Mouse (Mus musculus): ENCODE results near the gene Susd2. TPM values are rescaled to one million over a fixed set of nuclear protein-coding genes. Genes with fewer than 3 reads are reported as not detected.

Gene Susd2
- polyA plus RNA-seq, 1 experiment from 2014 or later, result 0.99 TPM

DNA sequence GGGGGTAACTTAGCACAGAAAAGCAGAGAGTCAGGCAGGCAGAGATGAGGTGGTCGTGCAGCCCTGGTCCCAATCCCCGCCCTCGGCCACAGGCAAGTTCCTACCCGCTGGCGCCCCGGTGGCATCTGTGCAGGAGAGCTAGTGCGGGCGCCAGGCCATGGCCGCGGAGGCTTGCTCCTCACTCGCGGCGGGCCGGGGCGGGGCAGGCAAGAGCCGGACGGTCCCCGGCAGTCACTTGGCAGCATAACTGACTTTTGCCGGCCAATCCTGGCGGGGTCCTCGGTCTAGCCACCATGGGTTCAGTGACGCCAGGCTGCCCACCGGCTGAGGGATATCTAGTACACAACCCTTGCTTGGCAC, 24.1 kb upstream of the Susd2 start:
- H3K27ac ChIP-seq, result peak overlapping the region; percentile 77
- DNase-seq (ENCODE audit: extremely low spot score, low spot score), result peak; percentile 29
- under 1% methylated on average over 23 of the region's 23 CpGs for WGBS
- peak overlapping the region; percentile 72 for H3K4me3 ChIP-seq
- no peaks in the 10 kb centered on the region for H3K9me3 ChIP-seq
- H3K27me3 ChIP-seq (ENCODE audit: poor library complexity, severe bottlenecking), result peaks cover 46% of the 10 kb centered on the region
- peaks cover 28% of the 10 kb centered on the region for H3K4me1 ChIP-seq
- H3K36me3 ChIP-seq (replicated peaks), result peaks cover 59% of the 10 kb centered on the region

DNA sequence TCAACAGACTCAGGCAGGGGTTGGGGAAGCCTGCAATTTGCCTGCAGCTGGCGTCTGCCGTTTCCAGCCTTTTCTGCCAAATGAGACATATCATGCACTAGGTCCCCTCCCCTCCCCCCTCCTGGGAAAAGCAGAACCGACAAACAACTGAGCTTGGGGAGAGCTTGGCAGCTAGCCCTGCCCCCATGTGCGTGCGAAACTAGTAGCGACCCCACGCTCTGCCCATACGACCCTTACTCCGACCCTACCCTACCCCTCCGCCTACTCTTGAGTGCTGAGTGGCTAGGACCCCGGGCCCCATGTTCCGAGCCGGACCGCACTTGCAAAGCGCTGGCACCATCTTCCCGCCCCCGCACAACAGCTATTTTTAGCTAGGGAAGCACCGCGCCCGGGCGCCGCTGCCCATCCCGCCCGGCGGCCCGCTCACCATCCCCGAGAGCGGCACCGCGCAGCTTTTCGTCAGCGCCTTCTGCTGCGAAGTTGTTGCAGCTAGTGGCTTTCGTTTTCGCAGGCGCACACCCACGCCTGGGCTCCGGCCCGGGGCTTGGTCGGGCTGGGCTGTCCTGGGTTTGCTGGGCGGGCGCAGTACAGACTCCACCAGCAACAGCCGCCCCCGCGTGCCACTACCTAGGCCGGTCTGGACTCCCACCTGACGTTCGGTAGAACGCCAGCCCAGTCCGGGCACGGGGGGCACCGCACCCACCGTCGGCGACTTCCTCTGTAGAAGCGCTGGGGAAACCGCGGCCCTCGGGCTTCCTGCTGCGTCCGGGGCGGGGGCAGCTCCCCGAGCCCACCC, 23.5 kb upstream of the Susd2 start:
- H3K36me3 ChIP-seq (replicated peaks), result peaks cover 59% of the 10 kb centered on the region
- no peaks in the 10 kb centered on the region for H3K9me3 ChIP-seq
- H3K27ac ChIP-seq, result peak overlapping the region; percentile 77
- under 1% methylated on average over 63 of the region's 63 CpGs for WGBS
- H3K4me3 ChIP-seq, result peak overlapping the region; percentile 72
- peaks cover 46% of the 10 kb centered on the region for H3K27me3 ChIP-seq (ENCODE audit: poor library complexity, severe bottlenecking)
- peak; percentile 46 for DNase-seq (ENCODE audit: extremely low spot score, low spot score)
- H3K4me1 ChIP-seq, result peaks cover 28% of the 10 kb centered on the region

DNA sequence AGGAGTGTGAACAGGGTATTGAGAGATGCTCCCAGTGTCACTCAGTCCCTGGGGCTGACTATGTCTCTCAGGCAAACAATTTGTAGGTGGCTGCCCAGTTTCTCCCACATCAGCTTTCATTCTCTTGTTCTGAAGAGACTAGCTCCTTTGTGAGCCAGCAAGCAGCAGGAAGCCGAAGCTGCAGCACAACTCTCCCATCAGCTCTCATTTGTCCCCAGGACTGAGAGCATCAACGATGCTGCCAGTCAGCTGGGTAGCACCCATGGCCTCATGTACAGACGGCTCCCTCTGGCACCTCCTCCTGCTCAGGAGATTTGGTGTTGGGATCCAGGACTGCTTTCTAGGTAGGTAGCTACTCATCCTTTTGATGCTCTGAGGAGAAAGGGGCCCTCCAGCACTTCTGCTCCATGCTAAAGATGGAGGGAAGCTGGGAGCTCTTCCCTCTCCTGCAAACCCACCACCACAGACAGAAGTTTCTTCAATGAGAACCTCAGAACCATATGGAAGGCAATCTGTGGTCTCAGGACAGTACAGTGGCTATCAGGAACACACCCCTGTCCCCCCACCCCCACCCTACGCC, 22.7 kb upstream of the Susd2 start:
- peak overlapping the region; percentile 77; the same call in 1 of the 2 replicates for H3K27ac ChIP-seq
- H3K4me1 ChIP-seq, result peaks cover 28% of the 10 kb centered on the region
- peaks cover 60% of the 10 kb centered on the region for H3K36me3 ChIP-seq (replicated peaks)
- WGBS, result 36% methylated on average over 4 of the region's 4 CpGs
- peaks cover 46% of the 10 kb centered on the region for H3K27me3 ChIP-seq (ENCODE audit: poor library complexity, severe bottlenecking)
- no peaks in the 10 kb centered on the region for H3K9me3 ChIP-seq
- no peak for DNase-seq (ENCODE audit: extremely low spot score, low spot score)
- peak overlapping the region; percentile 72 for H3K4me3 ChIP-seq

DNA sequence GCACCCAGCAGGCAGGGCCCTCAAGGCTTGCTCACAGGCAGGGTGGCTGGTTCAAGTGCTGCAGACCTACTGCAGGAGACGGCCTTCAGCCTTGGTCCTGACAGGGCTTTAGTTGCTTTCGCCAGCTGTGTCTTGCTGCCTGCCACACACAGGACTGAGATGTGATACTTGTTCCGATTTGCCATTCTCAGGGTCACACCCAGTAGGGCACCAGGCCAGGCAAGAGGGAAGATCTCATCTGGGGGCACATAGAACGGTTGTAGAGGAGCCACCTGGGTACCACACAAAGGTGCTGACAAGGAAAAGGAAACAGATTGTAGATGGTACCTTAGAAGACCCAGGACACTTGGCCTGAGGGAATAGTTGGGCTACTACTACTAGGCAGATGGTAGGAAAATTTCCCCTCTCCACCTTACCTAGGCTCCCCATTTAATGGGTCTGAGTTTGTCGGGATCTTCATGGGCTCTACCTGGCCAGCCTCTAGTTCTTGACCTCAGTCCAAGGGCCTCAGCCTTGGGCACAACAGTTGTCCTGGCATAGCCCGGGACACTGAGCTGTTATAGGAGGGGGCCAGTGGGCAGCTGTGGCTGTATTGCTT, 21.0 kb upstream of the Susd2 start:
- Histone ChIP-seq H3K27me3 (ENCODE audit: poor library complexity, severe bottlenecking) (peaks cover 39% of the 10 kb centered on the region), H3K27ac (no peak overlapping the region), H3K9me3 (no peaks in the 10 kb centered on the region), H3K36me3 (replicated peaks) (peaks cover 60% of the 10 kb centered on the region), H3K4me1 (peaks cover 28% of the 10 kb centered on the region), H3K4me3 (no peak overlapping the region)
- 91% methylated on average over 6 of the region's 6 CpGs for WGBS
- DNase-seq (ENCODE audit: extremely low spot score, low spot score), result no peak

DNA sequence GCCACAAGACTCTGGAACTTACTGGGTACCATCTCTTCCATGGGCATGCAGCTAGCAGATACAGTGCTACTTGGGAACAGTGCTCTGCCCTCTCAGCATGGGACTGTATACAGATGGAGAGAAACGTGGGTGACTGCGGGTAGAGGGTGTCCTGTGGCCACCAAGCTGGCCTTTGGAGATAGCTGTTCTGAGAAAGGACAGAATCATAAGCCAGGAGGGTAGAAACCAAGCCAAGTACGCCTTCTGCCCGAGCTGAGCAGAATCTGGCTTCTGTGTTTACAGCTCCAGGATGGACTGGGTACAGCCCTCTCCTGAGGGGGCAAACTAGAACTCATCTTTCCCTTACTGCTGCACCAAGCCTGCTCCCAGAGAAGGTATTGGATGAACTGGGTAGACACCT, 18.8 kb upstream of the Susd2 start:
- 89% methylated on average over 4 of the region's 4 CpGs for WGBS

DNA sequence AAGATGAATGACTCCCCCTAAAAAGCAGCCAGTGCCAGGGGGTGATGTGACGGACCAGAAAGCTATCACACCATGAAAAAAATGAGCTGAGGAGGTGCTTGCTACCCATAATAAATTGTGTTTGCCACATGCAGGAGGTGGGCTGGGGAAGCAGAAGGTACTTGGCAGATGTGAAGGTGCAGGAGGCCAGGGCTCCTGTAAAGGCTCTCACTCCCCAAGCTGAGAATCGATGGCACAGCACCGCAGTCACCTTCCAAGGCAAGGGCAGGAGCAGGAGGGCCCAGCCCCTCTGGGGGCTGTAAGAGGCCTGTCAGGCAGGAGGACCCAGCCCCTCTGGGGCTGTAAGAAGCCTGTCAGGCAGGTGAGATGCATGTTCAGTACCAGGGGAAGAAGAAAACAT, 18.1 kb upstream of the Susd2 start:
- 91% methylated on average over 3 of the region's 3 CpGs for WGBS
- no peak for DNase-seq (ENCODE audit: extremely low spot score, low spot score)
- Histone ChIP-seq H3K27ac (no peak overlapping the region), H3K4me1 (peaks cover 11% of the 10 kb centered on the region), H3K27me3 (ENCODE audit: poor library complexity, severe bottlenecking) (peaks cover 10% of the 10 kb centered on the region), H3K9me3 (no peaks in the 10 kb centered on the region), H3K4me3 (no peak overlapping the region), H3K36me3 (replicated peaks) (peaks cover 82% of the 10 kb centered on the region)

More for the DNA sequence above, 18.8 kb upstream of the Susd2 start:
- Histone ChIP-seq H3K27ac (no peak overlapping the region), H3K4me3 (no peak overlapping the region), H3K9me3 (no peaks in the 10 kb centered on the region), H3K36me3 (replicated peaks) (peaks cover 75% of the 10 kb centered on the region), H3K27me3 (ENCODE audit: poor library complexity, severe bottlenecking) (peaks cover 17% of the 10 kb centered on the region), H3K4me1 (peaks cover 18% of the 10 kb centered on the region)
- no peak for DNase-seq (ENCODE audit: extremely low spot score, low spot score)

DNA sequence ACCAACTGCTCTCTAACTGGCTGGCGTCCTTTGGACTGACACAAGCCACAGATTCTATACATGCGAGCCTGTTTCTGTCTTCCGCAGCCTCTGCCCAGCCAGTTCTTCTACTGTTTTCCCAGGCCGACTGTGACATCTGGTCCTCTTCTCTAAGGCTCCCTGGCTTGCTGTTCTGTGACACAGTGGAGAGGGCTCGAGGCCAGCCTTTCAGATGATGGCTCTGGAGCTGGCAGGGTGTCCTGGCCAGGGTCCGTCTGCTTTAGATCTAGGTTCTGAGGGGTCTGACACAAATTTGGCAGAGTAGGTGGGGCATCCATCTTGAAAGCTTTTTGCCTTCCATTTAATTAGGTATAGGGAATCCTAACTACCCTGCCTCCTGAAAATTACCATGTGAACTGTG, 17.6 kb upstream of the Susd2 start:
- H3K4me3 ChIP-seq, result no peak overlapping the region
- peaks cover 6% of the 10 kb centered on the region for H3K27me3 ChIP-seq (ENCODE audit: poor library complexity, severe bottlenecking)
- peaks cover 6% of the 10 kb centered on the region for H3K4me1 ChIP-seq
- no peak overlapping the region for H3K27ac ChIP-seq
- WGBS, result 90% methylated on average over 6 of the region's 6 CpGs
- peaks cover 87% of the 10 kb centered on the region for H3K36me3 ChIP-seq (replicated peaks)
- H3K9me3 ChIP-seq, result no peaks in the 10 kb centered on the region
- no peak for DNase-seq (ENCODE audit: extremely low spot score, low spot score)

DNA sequence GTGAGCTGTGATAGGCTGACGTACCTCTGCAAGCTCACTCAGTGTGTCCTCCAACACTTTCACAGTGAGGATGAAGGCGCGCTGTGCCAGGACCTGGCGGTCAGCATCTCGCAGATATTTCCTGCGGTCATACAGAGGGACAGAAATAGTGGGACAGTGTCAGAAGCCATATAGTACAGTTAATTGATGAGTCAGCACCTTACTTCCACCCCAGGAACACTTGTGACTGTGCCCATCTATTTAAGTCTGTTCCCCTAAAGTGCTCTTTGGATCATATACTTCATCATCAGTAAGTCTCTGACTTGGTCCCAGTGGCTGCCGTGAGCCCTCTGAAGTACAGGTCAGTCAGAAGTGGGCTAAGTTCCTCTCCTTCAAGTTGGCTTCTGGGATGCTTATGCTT, 14.0 kb upstream of the Susd2 start:
- H3K4me1 ChIP-seq, result no peaks in the 10 kb centered on the region
- 97% methylated on average over 7 of the region's 7 CpGs for WGBS
- no peak overlapping the region for H3K27ac ChIP-seq
- no peaks in the 10 kb centered on the region for H3K9me3 ChIP-seq
- H3K4me3 ChIP-seq, result no peak overlapping the region
- H3K27me3 ChIP-seq (ENCODE audit: poor library complexity, severe bottlenecking), result no peaks in the 10 kb centered on the region
- peaks cover 99% of the 10 kb centered on the region for H3K36me3 ChIP-seq (replicated peaks)
- no peak for DNase-seq (ENCODE audit: extremely low spot score, low spot score)

DNA sequence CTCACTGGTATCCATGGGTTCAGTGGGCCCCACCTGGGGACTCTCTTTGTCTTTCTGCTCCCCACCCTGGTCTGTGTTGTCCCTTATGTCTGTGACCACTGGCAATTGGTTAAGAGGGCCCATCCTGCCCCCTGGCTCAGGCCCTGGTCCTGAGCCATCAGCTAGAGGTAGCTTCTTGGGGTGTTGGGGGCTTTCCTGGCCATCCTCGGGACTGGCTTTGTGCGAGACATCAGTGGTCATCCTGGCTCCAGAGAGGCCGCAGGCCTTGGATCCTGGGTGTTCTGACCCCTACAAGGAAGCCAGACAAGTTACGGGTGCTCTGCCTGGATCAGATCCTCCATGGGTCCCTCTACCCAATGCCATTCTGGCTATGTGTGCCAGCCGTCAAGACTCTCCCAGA, 13.4 kb upstream of the Susd2 start:
- Histone ChIP-seq H3K9me3 (no peaks in the 10 kb centered on the region), H3K4me3 (no peak overlapping the region), H3K27me3 (ENCODE audit: poor library complexity, severe bottlenecking) (no peaks in the 10 kb centered on the region), H3K4me1 (no peaks in the 10 kb centered on the region), H3K27ac (no peak overlapping the region), H3K36me3 (replicated peaks) (peaks cover 99% of the 10 kb centered on the region)
- no peak for DNase-seq (ENCODE audit: extremely low spot score, low spot score)
- 91% methylated on average over 5 of the region's 5 CpGs for WGBS

DNA sequence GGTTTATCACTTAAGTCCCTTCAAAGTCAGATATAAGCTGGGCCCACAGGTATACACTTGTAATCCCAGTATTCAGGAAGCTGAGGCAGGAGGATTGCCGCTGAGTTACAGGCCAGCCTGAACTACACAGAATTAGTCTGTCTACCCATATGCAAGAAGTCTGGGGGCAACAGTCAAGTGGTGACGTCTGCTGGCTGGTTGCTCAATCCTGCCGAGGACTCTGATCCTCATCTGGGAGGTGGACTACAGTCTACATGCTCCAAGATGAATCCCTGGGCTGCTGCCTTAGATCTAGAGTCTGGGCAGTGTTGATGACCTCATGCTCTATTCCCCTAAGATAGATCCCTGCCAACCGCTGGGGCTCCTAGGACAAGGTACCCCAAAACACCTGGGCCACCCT, 10.2 kb upstream of the Susd2 start:
- no peak for DNase-seq (ENCODE audit: extremely low spot score, low spot score)
- Histone ChIP-seq H3K9me3 (no peaks in the 10 kb centered on the region), H3K36me3 (replicated peaks) (peaks cover 100% of the 10 kb centered on the region), H3K27me3 (ENCODE audit: poor library complexity, severe bottlenecking) (no peaks in the 10 kb centered on the region), H3K4me1 (no peaks in the 10 kb centered on the region), H3K4me3 (no peak overlapping the region), H3K27ac (no peak overlapping the region)
- 88% methylated on average over 4 of the region's 4 CpGs for WGBS

DNA sequence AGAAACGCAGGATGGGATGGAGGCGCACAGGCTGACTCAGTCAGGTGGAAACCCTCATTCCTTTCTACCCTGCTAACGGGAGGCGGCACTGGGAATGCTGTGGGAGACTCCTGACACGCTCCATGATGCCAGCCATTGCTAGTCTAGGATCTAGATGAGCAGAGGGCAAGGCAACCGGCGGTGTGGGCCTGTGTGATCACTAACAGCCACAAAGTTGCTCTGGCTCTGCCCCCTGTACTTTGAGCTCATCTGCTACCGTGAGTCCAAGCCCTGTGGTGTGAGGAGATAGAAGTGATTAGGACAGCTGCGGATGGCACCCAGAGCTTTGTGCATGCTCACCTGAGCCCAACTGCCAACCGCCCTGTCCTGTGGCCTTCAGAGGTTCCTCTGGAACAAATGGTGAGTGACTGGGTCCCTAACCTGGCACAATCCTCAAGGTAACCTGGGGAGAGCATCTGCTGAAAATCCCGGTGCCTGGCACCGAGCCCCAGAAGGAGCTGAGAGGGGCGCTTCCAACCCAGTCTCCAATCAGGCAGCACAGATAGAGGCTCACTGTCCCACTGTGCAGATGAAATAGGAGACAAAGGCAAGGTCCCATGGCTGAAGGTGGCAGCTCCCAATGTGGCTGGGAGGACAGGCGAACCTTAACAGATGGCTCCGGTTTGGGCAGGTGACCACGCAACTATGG, 7.7 kb upstream of the Susd2 start:
- Histone ChIP-seq H3K4me1 (no peaks in the 10 kb centered on the region), H3K36me3 (replicated peaks) (peaks cover 100% of the 10 kb centered on the region), H3K4me3 (no peak overlapping the region), H3K27me3 (ENCODE audit: poor library complexity, severe bottlenecking) (no peaks in the 10 kb centered on the region), H3K9me3 (no peaks in the 10 kb centered on the region), H3K27ac (no peak overlapping the region)
- WGBS, result 96% methylated on average over 16 of the region's 16 CpGs
- no peak for DNase-seq (ENCODE audit: extremely low spot score, low spot score)

DNA sequence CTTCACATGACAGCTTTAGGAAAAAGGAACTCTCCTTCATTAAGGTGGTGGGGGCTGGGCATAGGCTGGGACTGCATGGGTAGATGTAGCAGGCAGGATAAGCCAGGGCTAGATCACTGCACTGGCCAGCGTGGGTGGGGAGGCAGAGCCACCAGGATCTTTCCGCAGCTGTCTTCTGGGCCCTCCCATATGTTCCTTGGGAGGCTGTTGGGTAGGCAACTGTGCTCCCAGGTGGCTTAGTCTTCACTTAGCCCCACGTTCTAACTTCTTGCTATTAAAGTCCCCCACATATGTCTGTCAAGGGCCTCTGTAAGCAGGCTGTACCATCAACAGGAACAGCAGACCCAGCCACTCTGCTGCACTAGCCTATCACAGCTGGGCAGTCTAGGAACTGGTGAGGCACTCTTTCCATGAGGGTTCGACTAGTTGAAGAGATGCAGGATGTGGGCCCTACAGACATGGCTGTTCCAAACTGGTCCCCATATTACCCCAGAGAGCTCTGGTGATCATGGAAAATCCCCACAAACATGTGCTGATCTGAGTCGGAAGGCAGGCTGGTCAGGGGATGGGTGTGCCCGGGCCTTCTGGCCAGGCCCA, 6.6 kb upstream of the Susd2 start:
- Histone ChIP-seq H3K27me3 (ENCODE audit: poor library complexity, severe bottlenecking) (no peaks in the 10 kb centered on the region), H3K36me3 (replicated peaks) (peaks cover 100% of the 10 kb centered on the region), H3K9me3 (no peaks in the 10 kb centered on the region), H3K4me1 (no peaks in the 10 kb centered on the region), H3K27ac (no peak overlapping the region), H3K4me3 (no peak overlapping the region)
- DNase-seq (ENCODE audit: extremely low spot score, low spot score), result no peak
- WGBS, result 89% methylated on average over 6 of the region's 6 CpGs
